Mouse (Mus musculus) forebrain, embryonic 13.5 days (tissue): Measurements from ENCODE around the gene Mgme1. TPM values are rescaled to one million over a fixed set of nuclear protein-coding genes. Genes with fewer than 3 reads are reported as not detected.
A peak's percentile ranks its signal among the peaks of the same experiment; 100 is the strongest.

Experiments
- ATAC-seq: fragments of 200-750 bp; cut with Nextera tagmentation; 2 replicates; pipeline ENCODE4 v1.8.0; 2017
- H3K27ac ChIP-seq: fragments of 300-500 bp; sonication (generic); 2 replicates; pipeline ENCODE4 v1.5.1; 2015; ENCODE audit warnings: inconsistent platforms, mild to moderate bottlenecking, moderate library complexity
- H3K27me3 ChIP-seq: fragments of 300-500 bp; sonication (generic); 2 replicates; pipeline ENCODE4 v1.6.1; 2015; ENCODE audit warnings: mild to moderate bottlenecking, inconsistent platforms
- H3K36me3 ChIP-seq: fragments of 300-500 bp; sonication (generic); 2 replicates; pipeline ENCODE4 v1.6.1; 2015; ENCODE audit warnings: mild to moderate bottlenecking, inconsistent platforms; ENCODE audit not compliant: poor library complexity, severe bottlenecking
- H3K4me1 ChIP-seq: fragments of 300-500 bp; sonication (generic); 2 replicates; pipeline ENCODE4 v1.6.1; 2015; ENCODE audit warnings: inconsistent platforms
- H3K4me2 ChIP-seq: fragments of 300-500 bp; sonication (generic); 2 replicates; pipeline ENCODE4 v1.6.1; 2015; ENCODE audit warnings: inconsistent platforms, mild to moderate bottlenecking, moderate library complexity
- H3K4me3 ChIP-seq: fragments of 300-500 bp; sonication (generic); 2 replicates; pipeline ENCODE4 v1.5.1; 2015; ENCODE audit warnings: mild to moderate bottlenecking, inconsistent platforms
- H3K9ac ChIP-seq: fragments of 300-500 bp; sonication (generic); 2 replicates; pipeline ENCODE4 v1.6.1; 2015; ENCODE audit warnings: mild to moderate bottlenecking, inconsistent platforms
- H3K9me3 ChIP-seq: fragments of 300-500 bp; sonication (generic); replicated peaks from 2 replicates; pipeline ENCODE4 v1.6.1; 2016; ENCODE audit warnings: inconsistent platforms
- WGBS: fragments of 180-500 bp; shearing (Covaris S2); methylation state at CpG from one replicate; pipeline ENCODE4 v1.1.7; 2015; 5-methylcytosine and 5-hydroxymethylcytosine counted together
- polyA plus RNA-seq: library from polyadenylated mRNA; unstranded; fragments of >200 nt; fragmentation: Nextera tagmentation; extraction: Ambion mirVana; gene quantifications from 2 replicates; pipeline ENCODE4 v1.2.1, GENCODE M21; 2015

Gene Mgme1
- polyA plus RNA-seq, 1 experiment from 2014 or later: 14.9 TPM

- Histone ChIP-seq H3K4me1 (no peaks in the 10 kb centered on the region), H3K27ac (no peak overlapping the region), H3K9me3 (no peaks in the 10 kb centered on the region), H3K36me3 (no peaks in the 10 kb centered on the region), H3K27me3 (no peaks in the 10 kb centered on the region; the same call in 1 of the 2 replicates), H3K4me3 (no peak overlapping the region), H3K9ac (no peak overlapping the region), H3K4me2 (no peak overlapping the region)
- WGBS: 83% methylated on average over 11 of the region's 11 CpGs
- no peak for ATAC-seq
Observed at GRCm38 (mm10) chr2:144291600-144292305, 21.3 kb downstream of the Mgme1 start.

DNA sequence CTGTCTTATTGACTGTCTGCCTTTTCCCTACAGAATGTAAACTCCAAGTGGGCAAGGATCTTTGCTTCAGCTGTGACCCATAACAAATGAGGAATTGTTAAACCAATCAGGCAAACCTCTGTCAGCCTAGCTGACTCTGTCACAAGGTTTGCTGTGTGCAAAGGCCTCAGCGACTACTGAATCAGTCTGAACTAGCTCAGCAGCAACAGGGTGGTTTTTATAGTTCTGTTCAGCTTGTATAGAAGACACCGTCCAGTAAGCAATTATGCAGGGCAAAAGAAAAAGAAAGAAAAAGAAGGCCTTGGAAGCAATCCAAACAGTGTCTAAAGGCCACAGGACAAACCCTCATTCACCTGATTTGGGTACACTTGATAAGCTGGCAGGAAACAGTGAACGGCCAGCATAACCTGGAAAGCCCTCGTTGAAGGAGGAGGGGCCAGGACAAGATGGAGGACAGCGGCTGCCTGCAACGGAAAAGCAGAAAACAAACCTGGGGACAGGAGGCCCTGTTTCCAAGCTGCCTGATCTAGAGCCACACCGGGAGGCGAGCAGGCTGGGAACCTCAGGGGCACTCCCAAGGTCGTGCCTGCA, 24.8 kb downstream of the Mgme1 start:
- H3K27ac ChIP-seq: no peak overlapping the region
- no peak overlapping the region for H3K4me3 ChIP-seq
- no peaks in the 10 kb centered on the region for H3K9me3 ChIP-seq
- no peak overlapping the region for H3K4me2 ChIP-seq
- no peaks in the 10 kb centered on the region for H3K27me3 ChIP-seq
- no peak for ATAC-seq
- H3K4me1 ChIP-seq: no peaks in the 10 kb centered on the region
- H3K36me3 ChIP-seq: no peaks in the 10 kb centered on the region
- H3K9ac ChIP-seq: no peak overlapping the region
- WGBS: 59% methylated on average over 9 of the region's 9 CpGs

GRCm38 (mm10) chr2:144299749-144300669, 29.5 kb downstream of the Mgme1 start:
- 79% methylated on average over 9 of the region's 9 CpGs for WGBS
- ATAC-seq: no peak

DNA sequence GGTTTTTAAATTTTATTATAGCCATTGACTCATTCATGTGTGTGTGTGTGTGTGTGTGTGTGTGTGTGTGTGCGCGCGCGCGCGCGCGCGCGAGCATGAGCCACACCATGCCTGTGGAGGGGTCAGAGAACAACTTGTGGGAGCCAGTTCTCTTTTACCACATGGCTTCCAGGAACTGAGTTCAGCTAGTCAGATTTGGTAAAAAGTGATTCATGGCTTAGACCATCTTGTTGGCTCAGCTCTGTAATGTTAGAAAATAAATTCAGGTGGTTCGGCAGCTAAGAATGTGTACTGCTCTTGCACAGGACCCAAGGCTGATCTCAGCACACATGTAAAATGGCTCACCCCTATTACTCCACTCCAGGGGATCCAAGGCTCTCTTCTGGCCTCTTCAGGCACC, 30.6 kb downstream of the Mgme1 start:
- no peaks in the 10 kb centered on the region for H3K36me3 ChIP-seq
- H3K4me2 ChIP-seq: no peak overlapping the region
- no peaks in the 10 kb centered on the region for H3K27me3 ChIP-seq
- no peaks in the 10 kb centered on the region for H3K4me1 ChIP-seq
- no peak overlapping the region for H3K27ac ChIP-seq
- H3K4me3 ChIP-seq: no peak overlapping the region
- over 99% methylated on average over 11 of the region's 11 CpGs for WGBS
- ATAC-seq: no peak
- no peak overlapping the region for H3K9ac ChIP-seq
- H3K9me3 ChIP-seq: no peaks in the 10 kb centered on the region

More at GRCm38 (mm10) chr2:144299749-144300669, 29.5 kb downstream of the Mgme1 start:
- Histone ChIP-seq H3K27ac (no peak overlapping the region), H3K27me3 (no peaks in the 10 kb centered on the region), H3K36me3 (no peaks in the 10 kb centered on the region), H3K9ac (no peak overlapping the region), H3K4me2 (no peak overlapping the region), H3K4me3 (no peak overlapping the region), H3K9me3 (no peaks in the 10 kb centered on the region), H3K4me1 (no peaks in the 10 kb centered on the region)

DNA sequence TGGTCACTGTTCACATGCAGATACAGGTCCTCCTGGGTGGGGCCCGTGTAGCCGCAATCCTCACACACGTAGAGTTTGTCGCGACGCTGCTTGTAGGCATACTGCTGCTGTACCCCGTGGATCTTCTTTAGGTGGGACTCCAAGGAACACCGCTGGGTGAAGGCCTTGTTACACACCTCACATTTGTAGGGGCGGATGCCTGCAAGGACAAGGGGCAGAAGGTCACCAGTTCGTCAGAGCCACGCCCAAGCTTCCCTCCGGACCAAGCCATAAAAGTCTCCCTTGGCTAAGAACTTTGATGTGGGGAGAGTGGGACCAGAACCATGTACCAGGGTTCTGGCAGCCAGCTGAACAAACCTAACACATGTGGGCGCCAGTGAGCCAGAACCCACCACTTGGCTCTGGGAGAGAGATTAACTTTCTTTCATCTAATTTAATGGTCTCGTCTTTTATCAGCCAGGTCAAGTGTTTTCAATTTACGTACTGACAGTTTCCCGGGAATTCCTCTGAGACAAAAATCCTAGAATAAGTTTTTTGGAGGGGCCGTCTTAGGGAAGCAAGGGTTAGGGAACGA, 35.3 kb downstream of the Mgme1 start:
- H3K9ac ChIP-seq: no peak overlapping the region
- H3K36me3 ChIP-seq: no peaks in the 10 kb centered on the region
- 76% methylated on average over 18 of the region's 18 CpGs for WGBS
- no peaks in the 10 kb centered on the region for H3K4me1 ChIP-seq
- ATAC-seq: no peak
- H3K27me3 ChIP-seq: no peaks in the 10 kb centered on the region
- H3K4me3 ChIP-seq: no peak overlapping the region
- H3K4me2 ChIP-seq: no peak overlapping the region
- H3K9me3 ChIP-seq: no peaks in the 10 kb centered on the region
- no peak overlapping the region for H3K27ac ChIP-seq

DNA sequence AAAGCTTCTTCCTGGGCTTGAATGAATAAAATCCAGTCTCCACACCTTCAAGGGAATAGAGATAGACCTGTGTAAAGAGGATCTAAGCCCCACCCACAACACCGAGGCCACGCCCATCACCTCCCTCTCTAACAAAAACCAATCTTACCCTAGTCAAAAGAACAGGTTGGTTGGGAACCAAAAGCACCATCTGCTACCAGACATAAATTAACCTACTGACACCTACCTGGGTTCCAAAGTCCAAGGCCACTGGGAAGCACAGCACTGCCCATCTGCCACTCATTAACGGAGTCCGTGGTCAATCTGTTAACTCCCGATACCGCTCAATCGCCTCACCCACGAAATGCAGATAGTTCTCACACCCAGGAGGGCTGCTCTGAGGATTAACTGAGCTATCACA, 38.1 kb downstream of the Mgme1 start:
- Histone ChIP-seq H3K4me2 (no peak overlapping the region), H3K4me3 (no peak overlapping the region), H3K27me3 (no peaks in the 10 kb centered on the region), H3K9me3 (no peaks in the 10 kb centered on the region), H3K9ac (no peak overlapping the region), H3K36me3 (no peaks in the 10 kb centered on the region), H3K27ac (no peak overlapping the region), H3K4me1 (no peaks in the 10 kb centered on the region)
- ATAC-seq: no peak
- 57% methylated on average over 8 of the region's 8 CpGs for WGBS

GRCm38 (mm10) chr2:144310273-144310672, 39.8 kb downstream of the Mgme1 start:
- WGBS: 15% methylated on average over 5 of the region's 5 CpGs
- Histone ChIP-seq H3K27ac (no peak overlapping the region), H3K4me3 (no peak overlapping the region), H3K4me2 (no peak overlapping the region), H3K27me3 (no peaks in the 10 kb centered on the region), H3K9me3 (no peaks in the 10 kb centered on the region), H3K9ac (no peak overlapping the region), H3K36me3 (no peaks in the 10 kb centered on the region), H3K4me1 (no peaks in the 10 kb centered on the region)
- no peak for ATAC-seq

- Histone ChIP-seq H3K27me3 (no peaks in the 10 kb centered on the region), H3K4me3 (no peak overlapping the region), H3K9me3 (no peaks in the 10 kb centered on the region), H3K9ac (no peak overlapping the region), H3K36me3 (no peaks in the 10 kb centered on the region), H3K4me1 (no peaks in the 10 kb centered on the region), H3K27ac (no peak overlapping the region), H3K4me2 (no peak overlapping the region)
- ATAC-seq: no peak
- 91% methylated on average over 2 of the region's 2 CpGs for WGBS
Observed at GRCm38 (mm10) chr2:144311372-144311771, 40.9 kb downstream of the Mgme1 start.

GRCm38 (mm10) chr2:144324218-144324617, 53.8 kb downstream of the Mgme1 start:
- Histone ChIP-seq H3K4me1 (no peaks in the 10 kb centered on the region), H3K27me3 (peaks cover 23% of the 10 kb centered on the region), H3K4me2 (no peak overlapping the region), H3K9ac (no peak overlapping the region), H3K4me3 (no peak overlapping the region), H3K36me3 (no peaks in the 10 kb centered on the region), H3K9me3 (no peaks in the 10 kb centered on the region), H3K27ac (no peak overlapping the region)
- WGBS: 64% methylated on average over 3 of the region's 3 CpGs
- no peak for ATAC-seq

DNA sequence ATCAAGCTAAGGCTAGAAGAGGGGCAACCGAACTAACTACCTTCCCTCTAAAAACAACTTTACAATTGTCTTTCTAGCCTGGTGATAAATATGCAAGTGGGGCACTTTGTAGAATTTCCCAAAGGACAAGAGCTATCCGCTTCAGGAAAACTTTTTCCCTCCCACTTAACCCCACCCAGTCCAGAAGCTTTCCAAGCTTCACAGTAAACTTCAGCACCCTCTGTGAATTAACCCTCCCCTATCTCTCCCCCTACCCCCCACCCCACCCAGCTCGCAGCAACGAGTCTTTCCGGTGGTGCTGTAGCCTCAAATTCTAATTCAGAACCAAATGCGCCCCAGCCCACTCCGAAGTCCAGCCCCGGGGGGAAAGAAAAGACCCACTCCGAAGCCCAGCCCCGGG, 59.0 kb downstream of the Mgme1 start:
- H3K9ac ChIP-seq: no peak overlapping the region
- WGBS: 3% methylated on average over 10 of the region's 10 CpGs
- H3K4me1 ChIP-seq: peaks cover 32% of the 10 kb centered on the region
- no peak for ATAC-seq
- peaks cover 75% of the 10 kb centered on the region for H3K27me3 ChIP-seq
- H3K4me3 ChIP-seq: no peak overlapping the region
- H3K27ac ChIP-seq: no peak overlapping the region
- no peaks in the 10 kb centered on the region for H3K36me3 ChIP-seq
- no peak overlapping the region for H3K4me2 ChIP-seq
- H3K9me3 ChIP-seq: no peaks in the 10 kb centered on the region

- no peaks in the 10 kb centered on the region for H3K9me3 ChIP-seq
- no peak overlapping the region for H3K27ac ChIP-seq
- no peaks in the 10 kb centered on the region for H3K36me3 ChIP-seq
- WGBS: 2% methylated on average over 10 of the region's 10 CpGs
- H3K27me3 ChIP-seq: peaks cover 80% of the 10 kb centered on the region
- 0 out of 2 replicates have a peak overlapping the region, but pooled peaks have one; percentile 91 for H3K4me2 ChIP-seq
- H3K4me1 ChIP-seq: peaks cover 32% of the 10 kb centered on the region
- ATAC-seq: no peak
- no peak overlapping the region for H3K9ac ChIP-seq
- peak overlapping the region; percentile 49 for H3K4me3 ChIP-seq
Observed at GRCm38 (mm10) chr2:144329937-144330336, 59.5 kb downstream of the Mgme1 start.
